Mouse (Mus musculus): ENCODE data around the gene Anapc15.

DNA sequence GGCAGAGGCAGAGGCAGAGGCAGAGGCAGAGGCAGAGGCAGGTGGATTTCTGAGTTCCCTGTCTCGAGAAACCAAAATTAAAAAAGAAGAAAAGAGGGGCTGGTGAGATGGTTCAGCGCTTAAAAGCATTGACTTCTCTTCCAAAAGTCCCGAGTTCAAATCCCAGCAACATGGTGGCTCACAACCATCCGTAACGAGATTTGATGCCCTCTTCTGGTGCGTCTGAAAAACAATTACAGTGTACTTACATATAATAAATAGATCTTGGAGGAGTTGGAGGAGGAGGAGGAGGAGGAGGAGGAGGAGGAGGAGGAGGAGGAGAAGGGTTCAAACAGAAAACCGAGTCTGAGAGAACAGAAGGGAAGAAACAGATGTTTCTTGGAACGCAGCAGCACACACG is 32.2 kb downstream of the Anapc15 start:
- TF ChIP-seq EP300 (IDR thresholded peaks at IDR 0.05; ENCODE audit: insufficient read depth, low read depth, low read length), result no peak
- no peak for TF ChIP-seq CTCF (IDR thresholded peaks at IDR 0.05; ENCODE audit: low read depth, low read length)
- TF ChIP-seq POLR2A (IDR thresholded peaks at IDR 0.05; ENCODE audit: insufficient read depth, low read length), result no peak

Measured in ES-Bruce4 (cell line).